Mouse (Mus musculus): ENCODE results near the gene Six6. TPM values are rescaled to one million over a fixed set of nuclear protein-coding genes. Genes with fewer than 3 reads are reported as not detected.

Six6 gene
- polyA plus RNA-seq, 1 experiment from 2014 or later, result 0.63 TPM

- Histone ChIP-seq H3K4me3 (replicated peaks; ENCODE audit: low read length) (no peak overlapping the region), H3K9ac (replicated peaks; ENCODE audit: low read depth, low read length) (no peak overlapping the region), H3K27me3 (replicated peaks; ENCODE audit: control insufficient read depth, insufficient read depth, low read length) (peaks cover 32% of the 10 kb centered on the region), H3K4me2 (ENCODE audit: low read length) (no peak overlapping the region), H3K9me3 (ENCODE audit: control insufficient read depth, low read length) (no peaks in the 10 kb centered on the region), H3K4me1 (replicated peaks; ENCODE audit: control insufficient read depth, insufficient read depth, low read length) (no peaks in the 10 kb centered on the region), H3K27ac (ENCODE audit: low read length) (no peak overlapping the region), H3K36me3 (ENCODE audit: control insufficient read depth, insufficient read depth) (no peaks in the 10 kb centered on the region)
- 87% methylated on average over 5 of the region's 5 CpGs for WGBS
- no peak for ATAC-seq
Measured at GRCm38 (mm10) chr12:72953858-72954257, 14.2 kb downstream of the Six6 start.

- Histone ChIP-seq H3K27ac (ENCODE audit: low read length) (no peak overlapping the region), H3K9ac (replicated peaks; ENCODE audit: low read depth, low read length) (no peak overlapping the region), H3K27me3 (replicated peaks; ENCODE audit: control insufficient read depth, insufficient read depth, low read length) (peaks cover 22% of the 10 kb centered on the region), H3K9me3 (ENCODE audit: control insufficient read depth, low read length) (no peaks in the 10 kb centered on the region), H3K4me1 (replicated peaks; ENCODE audit: control insufficient read depth, insufficient read depth, low read length) (no peaks in the 10 kb centered on the region), H3K4me2 (ENCODE audit: low read length) (no peak overlapping the region), H3K36me3 (ENCODE audit: control insufficient read depth, insufficient read depth) (no peaks in the 10 kb centered on the region), H3K4me3 (replicated peaks; ENCODE audit: low read length) (no peak overlapping the region)
- WGBS, result 83% methylated on average over 4 of the region's 4 CpGs
- no peak for ATAC-seq
Measured at GRCm38 (mm10) chr12:72954906-72955305, 15.2 kb downstream of the Six6 start.

GRCm38 (mm10) chr12:72957829-72958424 lies 18.2 kb downstream of the Six6 start:
- no peak overlapping the region for H3K4me3 ChIP-seq (replicated peaks; ENCODE audit: low read length)
- H3K9me3 ChIP-seq (ENCODE audit: control insufficient read depth, low read length), result no peaks in the 10 kb centered on the region
- H3K4me2 ChIP-seq (ENCODE audit: low read length), result no peak overlapping the region
- no peak overlapping the region for H3K9ac ChIP-seq (replicated peaks; ENCODE audit: low read depth, low read length)
- H3K36me3 ChIP-seq (ENCODE audit: control insufficient read depth, insufficient read depth), result no peaks in the 10 kb centered on the region
- ATAC-seq, result no peak
- no peaks in the 10 kb centered on the region for H3K4me1 ChIP-seq (replicated peaks; ENCODE audit: control insufficient read depth, insufficient read depth, low read length)
- H3K27ac ChIP-seq (ENCODE audit: low read length), result no peak overlapping the region
- peaks cover 9% of the 10 kb centered on the region for H3K27me3 ChIP-seq (replicated peaks; ENCODE audit: control insufficient read depth, insufficient read depth, low read length)
- 76% methylated on average over 6 of the region's 6 CpGs for WGBS

- no peak overlapping the region for H3K4me2 ChIP-seq (ENCODE audit: low read length)
- H3K9me3 ChIP-seq (ENCODE audit: control insufficient read depth, low read length), result no peaks in the 10 kb centered on the region
- peaks cover 5% of the 10 kb centered on the region for H3K27me3 ChIP-seq (replicated peaks; ENCODE audit: control insufficient read depth, insufficient read depth, low read length)
- no peaks in the 10 kb centered on the region for H3K36me3 ChIP-seq (ENCODE audit: control insufficient read depth, insufficient read depth)
- 92% methylated on average over 3 of the region's 3 CpGs for WGBS
- H3K27ac ChIP-seq (ENCODE audit: low read length), result no peak overlapping the region
- H3K4me1 ChIP-seq (replicated peaks; ENCODE audit: control insufficient read depth, insufficient read depth, low read length), result no peaks in the 10 kb centered on the region
- H3K9ac ChIP-seq (replicated peaks; ENCODE audit: low read depth, low read length), result no peak overlapping the region
- no peak overlapping the region for H3K4me3 ChIP-seq (replicated peaks; ENCODE audit: low read length)
- ATAC-seq, result no peak
Measured at GRCm38 (mm10) chr12:72958446-72958845, 18.8 kb downstream of the Six6 start.

- no peaks in the 10 kb centered on the region for H3K4me1 ChIP-seq (replicated peaks; ENCODE audit: control insufficient read depth, insufficient read depth, low read length)
- ATAC-seq, result no peak
- H3K4me3 ChIP-seq (replicated peaks; ENCODE audit: low read length), result no peak overlapping the region
- H3K27ac ChIP-seq (ENCODE audit: low read length), result no peak overlapping the region
- no peak overlapping the region for H3K9ac ChIP-seq (replicated peaks; ENCODE audit: low read depth, low read length)
- H3K4me2 ChIP-seq (ENCODE audit: low read length), result no peak overlapping the region
- H3K27me3 ChIP-seq (replicated peaks; ENCODE audit: control insufficient read depth, insufficient read depth, low read length), result peaks cover 1% of the 10 kb centered on the region; the same call in 1 of the 2 replicates
- no peaks in the 10 kb centered on the region for H3K36me3 ChIP-seq (ENCODE audit: control insufficient read depth, insufficient read depth)
- 68% methylated on average over 6 of the region's 6 CpGs for WGBS
- H3K9me3 ChIP-seq (ENCODE audit: control insufficient read depth, low read length), result no peaks in the 10 kb centered on the region
Measured at GRCm38 (mm10) chr12:72962761-72963160, 23.1 kb downstream of the Six6 start.

- Histone ChIP-seq H3K4me1 (replicated peaks; ENCODE audit: control insufficient read depth, insufficient read depth, low read length) (no peaks in the 10 kb centered on the region), H3K27ac (ENCODE audit: low read length) (no peak overlapping the region), H3K27me3 (replicated peaks; ENCODE audit: control insufficient read depth, insufficient read depth, low read length) (peaks cover 13% of the 10 kb centered on the region), H3K36me3 (ENCODE audit: control insufficient read depth, insufficient read depth) (no peaks in the 10 kb centered on the region), H3K4me3 (replicated peaks; ENCODE audit: low read length) (no peak overlapping the region), H3K9me3 (ENCODE audit: control insufficient read depth, low read length) (no peaks in the 10 kb centered on the region), H3K4me2 (ENCODE audit: low read length) (no peak overlapping the region), H3K9ac (replicated peaks; ENCODE audit: low read depth, low read length) (no peak overlapping the region)
- ATAC-seq, result no peak
- WGBS, result 82% methylated on average over 7 of the region's 7 CpGs
Measured at GRCm38 (mm10) chr12:72967541-72967940, 27.8 kb downstream of the Six6 start.

- Histone ChIP-seq H3K9me3 (ENCODE audit: control insufficient read depth, low read length) (no peaks in the 10 kb centered on the region), H3K27me3 (replicated peaks; ENCODE audit: control insufficient read depth, insufficient read depth, low read length) (peaks cover 21% of the 10 kb centered on the region), H3K4me1 (replicated peaks; ENCODE audit: control insufficient read depth, insufficient read depth, low read length) (no peaks in the 10 kb centered on the region), H3K4me2 (ENCODE audit: low read length) (no peak overlapping the region), H3K27ac (ENCODE audit: low read length) (no peak overlapping the region), H3K36me3 (ENCODE audit: control insufficient read depth, insufficient read depth) (no peaks in the 10 kb centered on the region), H3K4me3 (replicated peaks; ENCODE audit: low read length) (no peak overlapping the region), H3K9ac (replicated peaks; ENCODE audit: low read depth, low read length) (no peak overlapping the region)
- no peak for ATAC-seq
- 65% methylated on average over 14 of the region's 14 CpGs for WGBS
Measured at GRCm38 (mm10) chr12:72970620-72971019, 30.9 kb downstream of the Six6 start.

- H3K4me1 ChIP-seq (replicated peaks; ENCODE audit: control insufficient read depth, insufficient read depth, low read length), result peaks cover 4% of the 10 kb centered on the region
- H3K4me3 ChIP-seq (replicated peaks; ENCODE audit: low read length), result no peak overlapping the region
- H3K36me3 ChIP-seq (ENCODE audit: control insufficient read depth, insufficient read depth), result no peaks in the 10 kb centered on the region
- H3K9me3 ChIP-seq (ENCODE audit: control insufficient read depth, low read length), result no peaks in the 10 kb centered on the region
- no peak overlapping the region for H3K9ac ChIP-seq (replicated peaks; ENCODE audit: low read depth, low read length)
- H3K4me2 ChIP-seq (ENCODE audit: low read length), result no peak overlapping the region
- 9% methylated on average over 6 of the region's 6 CpGs for WGBS
- H3K27ac ChIP-seq (ENCODE audit: low read length), result no peak overlapping the region
- peaks cover 26% of the 10 kb centered on the region for H3K27me3 ChIP-seq (replicated peaks; ENCODE audit: control insufficient read depth, insufficient read depth, low read length)
- no peak for ATAC-seq
Measured at GRCm38 (mm10) chr12:72973161-72973560, 33.5 kb downstream of the Six6 start.

- Histone ChIP-seq H3K36me3 (ENCODE audit: control insufficient read depth, insufficient read depth) (no peaks in the 10 kb centered on the region), H3K27me3 (replicated peaks; ENCODE audit: control insufficient read depth, insufficient read depth, low read length) (peaks cover 20% of the 10 kb centered on the region), H3K4me1 (replicated peaks; ENCODE audit: control insufficient read depth, insufficient read depth, low read length) (peaks cover 4% of the 10 kb centered on the region), H3K27ac (ENCODE audit: low read length) (no peak overlapping the region), H3K9me3 (ENCODE audit: control insufficient read depth, low read length) (no peaks in the 10 kb centered on the region), H3K9ac (replicated peaks; ENCODE audit: low read depth, low read length) (no peak overlapping the region), H3K4me3 (replicated peaks; ENCODE audit: low read length) (no peak overlapping the region), H3K4me2 (ENCODE audit: low read length) (peak overlapping the region; percentile 25)
- ATAC-seq, result no peak
- WGBS, result 7% methylated on average over 7 of the region's 7 CpGs
Measured at GRCm38 (mm10) chr12:72976172-72976571, 36.5 kb downstream of the Six6 start.

GRCm38 (mm10) chr12:72976718-72977117 lies 37.0 kb downstream of the Six6 start:
- Histone ChIP-seq H3K27me3 (replicated peaks; ENCODE audit: control insufficient read depth, insufficient read depth, low read length) (peaks cover 16% of the 10 kb centered on the region), H3K4me2 (ENCODE audit: low read length) (peak overlapping the region; percentile 25), H3K27ac (ENCODE audit: low read length) (no peak overlapping the region), H3K9me3 (ENCODE audit: control insufficient read depth, low read length) (no peaks in the 10 kb centered on the region), H3K9ac (replicated peaks; ENCODE audit: low read depth, low read length) (no peak overlapping the region), H3K36me3 (ENCODE audit: control insufficient read depth, insufficient read depth) (no peaks in the 10 kb centered on the region), H3K4me1 (replicated peaks; ENCODE audit: control insufficient read depth, insufficient read depth, low read length) (peaks cover 4% of the 10 kb centered on the region), H3K4me3 (replicated peaks; ENCODE audit: low read length) (0 out of 2 replicates have a peak overlapping the region, but pooled peaks have one; percentile 3)
- peak; percentile 90 for ATAC-seq
- 3% methylated on average over 12 of the region's 12 CpGs for WGBS

Data from forebrain, embryonic 16.5 days (tissue).